ENCODE assay signal across 34 mouse cellular contexts in the genomic region with DNA sequence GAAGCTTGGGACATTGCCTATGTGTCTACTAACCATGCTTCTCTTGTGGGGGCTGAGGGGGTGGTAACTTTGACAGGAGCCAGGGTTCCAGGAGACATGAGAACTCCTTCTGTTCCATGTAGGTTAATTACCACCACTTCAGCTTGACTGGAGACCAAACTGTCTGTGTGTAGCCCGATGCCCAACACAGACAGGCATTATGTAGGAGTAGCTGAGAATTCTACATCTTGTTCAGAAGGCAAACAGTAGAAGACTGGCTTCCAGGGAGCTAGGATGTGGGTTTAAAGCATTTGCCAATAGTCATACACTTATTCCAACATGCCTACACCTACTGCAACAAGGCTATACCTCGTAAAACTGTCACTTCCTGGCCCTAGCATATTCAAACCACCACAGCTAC. TPM values are rescaled to one million over a fixed set of nuclear protein-coding genes. Genes with fewer than 3 reads are reported as not detected.
DNase-seq lines count a peak whose midpoint lies in the region; ATAC-seq lines count a peak whose summit lies in the region.
"Had no signal": no experiment of that assay in that cellular context is flagged by ENCODE, and none has a peak within 500 bp of the region (broad histone marks: within the 10 kb centered on the region; RNA-seq: fewer than 3 reads in every experiment).

No protein-coding gene starts in this region.

- H3K9me3 ChIP-seq in hindbrain, embryonic 16.5 days (ENCODE audit: control insufficient read depth, low read length), result no peaks in the 10 kb centered on the region
- H3K9me3 ChIP-seq: embryonic facial prominence, embryonic 13.5 days; embryonic facial prominence, embryonic 15.5 days had no signal

- H3K4me2 ChIP-seq in hindbrain, embryonic 16.5 days (ENCODE audit: low read length), result no peak overlapping the region
- H3K4me2 ChIP-seq: embryonic facial prominence, embryonic 13.5 days; embryonic facial prominence, embryonic 15.5 days; forebrain, embryonic 12.5 days had no signal

- no peak overlapping the region for H3K4me3 ChIP-seq in hindbrain, embryonic 16.5 days (ENCODE audit: low read length)
- H3K4me3 ChIP-seq: embryonic facial prominence, embryonic 13.5 days; embryonic facial prominence, embryonic 15.5 days; erythroblast, embryonic 14.5 days; forebrain, embryonic 10.5 days; forebrain, embryonic 12.5 days had no signal

- H3K36me3 ChIP-seq in hindbrain, embryonic 16.5 days (ENCODE audit: control insufficient read depth, insufficient read depth, low read length), result no peaks in the 10 kb centered on the region
- H3K36me3 ChIP-seq: embryonic facial prominence, embryonic 13.5 days; embryonic facial prominence, embryonic 15.5 days; forebrain, embryonic 10.5 days; forebrain, embryonic 12.5 days; G1E had no signal

- no peak for DNase-seq in frontal cortex, postnatal 10 days (ENCODE audit: low spot score in 2 of 2)
- peak; percentile 43 for DNase-seq in heart, adult 11 months
- no peak for DNase-seq in heart, postnatal 14 days
- DNase-seq in left cerebral cortex, adult 9 months (ENCODE audit: low spot score in 2 of 2), result peak; percentile 5 to 18
- no peak for DNase-seq in left cerebral cortex, postnatal 4 days
- DNase-seq in brain, adult 2 months (ENCODE audit: low read depth, low spot score), result peak; percentile 53
- DNase-seq: B cell, adult 2 months; cerebellum, adult 11 months; cerebellum, adult 18-20 months; cerebellum, adult 8-10 months; cerebellum, adult 9-11 months; cerebellum, postnatal 14 days; cerebellum, postnatal 36 days; embryo, embryonic 11 days had no signal

- no peaks in the 10 kb centered on the region for H3K27me3 ChIP-seq in hindbrain, embryonic 16.5 days (replicated peaks; ENCODE audit: control insufficient read depth, insufficient read depth, low read length)
- H3K27me3 ChIP-seq: embryonic facial prominence, embryonic 13.5 days; embryonic facial prominence, embryonic 15.5 days; forebrain, embryonic 12.5 days had no signal

- intact Hi-C loops in heart, postnatal 14 days (cut with DNase I), result no loop called here
- intact Hi-C loops in left cerebral cortex, postnatal 4 days (cut with DNase I), result no loop called here

- H3K27ac ChIP-seq in hindbrain, embryonic 16.5 days (ENCODE audit: low read depth, low read length), result no peak overlapping the region
- H3K27ac ChIP-seq: embryonic facial prominence, embryonic 13.5 days; embryonic facial prominence, embryonic 15.5 days; forebrain, embryonic 10.5 days; forebrain, embryonic 12.5 days had no signal

- no peaks in the 10 kb centered on the region for H3K4me1 ChIP-seq in hindbrain, embryonic 16.5 days (ENCODE audit: control insufficient read depth, insufficient read depth, low read depth, low read length)
- H3K4me1 ChIP-seq: embryonic facial prominence, embryonic 13.5 days; embryonic facial prominence, embryonic 15.5 days; forebrain, embryonic 10.5 days; forebrain, embryonic 12.5 days had no signal

- 92% methylated on average over 2 of the region's 2 CpGs for WGBS in hindbrain, embryonic 16.5 days

- no peak overlapping the region for H3K9ac ChIP-seq in hindbrain, embryonic 16.5 days (ENCODE audit: low read depth, low read length)
- H3K9ac ChIP-seq: embryonic facial prominence, embryonic 13.5 days; embryonic facial prominence, embryonic 15.5 days; forebrain, embryonic 12.5 days had no signal

- peak; percentile 79 for ATAC-seq in frontal cortex, adult (ENCODE audit: low TSS enrichment)
- no peak for ATAC-seq in hindbrain, embryonic 16.5 days
- ATAC-seq: activated CD4-positive, CD25-positive, alpha-beta regulatory T cell, adult 4 months; CD4-positive, CD25-positive, alpha-beta regulatory T cell, adult 4 months; forebrain, embryonic 14.5 days; Patski had no signal

RNA-seq across cellular contexts. Expression of gene Rdh19, which starts 11.2 kb away (rescaled TPM):
- not detected for total RNA-seq in heart, postnatal 14 days (2021)
- not detected for total RNA-seq in left cerebral cortex, postnatal 4 days (2021)
- not detected in 2 replicates for polyA plus RNA-seq in hindbrain, embryonic 16.5 days (2015; fragmentation: Nextera tagmentation; extraction: Ambion mirVana)
- total RNA-seq: adrenal gland, adult 18-20 months; adrenal gland, postnatal 14 days; CH12.LX; common myeloid progenitor, adult 5-6 weeks had no signal
- polyA plus RNA-seq: activated CD4-positive, CD25-positive, alpha-beta regulatory T cell, adult 4 months; brain, embryonic 14.5 days; CD4-positive, CD25-positive, alpha-beta regulatory T cell, adult 4 months; embryonic facial prominence, embryonic 11.5 days; embryonic facial prominence, embryonic 13.5 days; embryonic facial prominence, embryonic 15.5 days; erythroblast, embryonic 14.5 days; forebrain, embryonic 10.5 days; forebrain, embryonic 12.5 days; forebrain, embryonic 14.5 days; G1E; Patski had no signal

RNA-seq across cellular contexts. Expression of gene Rdh16f2, which starts 27.7 kb away (rescaled TPM):
- not detected for total RNA-seq in heart, postnatal 14 days (2021)
- not detected for total RNA-seq in left cerebral cortex, postnatal 4 days (2021)
- polyA plus RNA-seq in hindbrain, embryonic 16.5 days (2015; fragmentation: Nextera tagmentation; extraction: Ambion mirVana), result not detected in 2 replicates
- total RNA-seq: adrenal gland, adult 8-10 months; adrenal gland, postnatal 36 days; CH12.LX; common myeloid progenitor, adult 5-6 weeks had no signal
- polyA plus RNA-seq: activated CD4-positive, CD25-positive, alpha-beta regulatory T cell, adult 4 months; brain, embryonic 14.5 days; CD4-positive, CD25-positive, alpha-beta regulatory T cell, adult 4 months; embryonic facial prominence, embryonic 11.5 days; embryonic facial prominence, embryonic 13.5 days; embryonic facial prominence, embryonic 15.5 days; erythroblast, embryonic 14.5 days; forebrain, embryonic 10.5 days; forebrain, embryonic 12.5 days; forebrain, embryonic 14.5 days; Patski had no signal

RNA-seq across cellular contexts. Expression of gene Rdh16, which starts 37.6 kb away (rescaled TPM):
- total RNA-seq in heart, postnatal 14 days (2021), result not detected
- under 1 TPM in 1 of 2 experiments, not detected in 1; 0.12 TPM for total RNA-seq in left cerebral cortex, postnatal 4 days (2021)
- not detected in 2 replicates for polyA plus RNA-seq in hindbrain, embryonic 16.5 days (2015; fragmentation: Nextera tagmentation; extraction: Ambion mirVana)
- total RNA-seq: CH12.LX; common myeloid progenitor, adult 5-6 weeks had no signal
- polyA plus RNA-seq: activated CD4-positive, CD25-positive, alpha-beta regulatory T cell, adult 4 months; brain, embryonic 14.5 days; CD4-positive, CD25-positive, alpha-beta regulatory T cell, adult 4 months; embryonic facial prominence, embryonic 11.5 days; embryonic facial prominence, embryonic 13.5 days; embryonic facial prominence, embryonic 15.5 days; erythroblast, embryonic 14.5 days; forebrain, embryonic 10.5 days; forebrain, embryonic 12.5 days; G1E had no signal

RNA-seq across cellular contexts. Expression of gene Rdh7, which starts 50.1 kb away (rescaled TPM):
- not detected for total RNA-seq in heart, postnatal 14 days (2021)
- not detected for total RNA-seq in left cerebral cortex, postnatal 4 days (2021)
- not detected in 2 replicates for polyA plus RNA-seq in hindbrain, embryonic 16.5 days (2015; fragmentation: Nextera tagmentation; extraction: Ambion mirVana)
- total RNA-seq: adrenal gland, adult 18-20 months; CH12.LX; common myeloid progenitor, adult 5-6 weeks; G1E had no signal
- polyA plus RNA-seq: activated CD4-positive, CD25-positive, alpha-beta regulatory T cell, adult 4 months; brain, embryonic 14.5 days; CD4-positive, CD25-positive, alpha-beta regulatory T cell, adult 4 months; embryonic facial prominence, embryonic 11.5 days; embryonic facial prominence, embryonic 13.5 days; embryonic facial prominence, embryonic 15.5 days; erythroblast, embryonic 14.5 days; forebrain, embryonic 10.5 days; forebrain, embryonic 12.5 days; forebrain, embryonic 14.5 days; G1E; Patski had no signal

RNA-seq across cellular contexts. Expression of gene Sdr9c7, which starts 59.8 kb away (rescaled TPM):
- total RNA-seq in heart, postnatal 14 days (2021), result under 1 TPM in 1 of 2 experiments, not detected in 1; 0.07 TPM
- total RNA-seq in left cerebral cortex, postnatal 4 days (2021), result not detected
- not detected in 2 replicates for polyA plus RNA-seq in hindbrain, embryonic 16.5 days (2015; fragmentation: Nextera tagmentation; extraction: Ambion mirVana)
- total RNA-seq: CH12.LX; common myeloid progenitor, adult 5-6 weeks had no signal
- polyA plus RNA-seq: activated CD4-positive, CD25-positive, alpha-beta regulatory T cell, adult 4 months; brain, embryonic 14.5 days; CD4-positive, CD25-positive, alpha-beta regulatory T cell, adult 4 months; embryonic facial prominence, embryonic 11.5 days; erythroblast, embryonic 14.5 days; forebrain, embryonic 10.5 days; forebrain, embryonic 12.5 days; forebrain, embryonic 14.5 days; G1E; Patski had no signal

Comparison
In these comparisons a context has a peak if more than half of its experiments do, and no peak if none do; other contexts are left out.
1. DNase-seq: peak in heart, adult 11 months (single experiment), left cerebral cortex, adult 9 months (2 of 2) and brain, adult 2 months (single experiment); none in frontal cortex, postnatal 10 days (0 of 2), heart, postnatal 14 days (0 of 2) and left cerebral cortex, postnatal 4 days (single experiment).